Mouse (Mus musculus) c-Kit-positive CD71-negative TER-119-negative erythroid progenitor cells, embryonic 14.5 days (primary cell): ENCODE measurements around the gene Tpo.

Experiments
- DNase-seq: peaks from one replicate; pipeline ENCODE4 v3.0.0-alpha.2; 2013; ENCODE audit warnings: low read depth

Tpo gene

DNA sequence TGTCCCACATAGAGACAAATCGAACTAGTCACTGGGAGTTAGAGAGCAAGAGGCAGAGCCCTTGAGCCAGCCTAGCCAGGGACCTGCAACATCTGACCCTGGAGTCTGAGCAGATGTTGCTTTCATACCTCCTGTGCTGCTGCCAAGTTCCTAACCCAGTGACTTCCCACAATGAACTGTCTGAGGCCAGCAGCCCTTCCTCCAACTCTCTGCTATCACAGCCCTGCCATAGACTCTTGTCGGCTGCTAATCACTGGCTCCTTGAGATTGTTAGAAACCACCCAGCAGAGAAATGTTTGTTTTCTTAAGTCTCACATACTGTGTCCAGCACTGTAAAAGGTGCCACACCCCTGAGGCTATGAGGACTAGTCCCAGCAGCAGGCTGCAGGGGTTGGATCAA, 56.1 kb downstream of the Tpo start:
- no peak for DNase-seq

DNA sequence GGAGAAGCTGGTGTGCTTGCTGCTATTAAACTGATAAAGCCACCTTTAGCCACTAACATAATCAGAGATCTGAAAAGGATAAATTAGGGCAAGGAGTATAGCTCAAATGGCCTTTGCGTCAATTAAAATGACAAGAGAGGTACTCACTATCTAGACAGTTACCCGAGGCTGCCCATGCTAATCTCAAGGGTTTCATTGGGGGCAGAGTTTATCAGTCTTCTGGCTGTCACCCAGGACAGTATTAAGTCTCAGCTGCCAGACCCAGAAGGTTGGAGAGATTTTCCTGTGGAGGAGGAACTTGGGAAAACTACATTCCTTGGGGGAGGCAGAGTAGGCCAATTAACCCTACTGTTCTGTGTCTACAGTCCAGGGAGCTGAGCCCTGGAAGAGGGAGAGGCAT, 63.1 kb downstream of the Tpo start:
- no peak for DNase-seq

DNA sequence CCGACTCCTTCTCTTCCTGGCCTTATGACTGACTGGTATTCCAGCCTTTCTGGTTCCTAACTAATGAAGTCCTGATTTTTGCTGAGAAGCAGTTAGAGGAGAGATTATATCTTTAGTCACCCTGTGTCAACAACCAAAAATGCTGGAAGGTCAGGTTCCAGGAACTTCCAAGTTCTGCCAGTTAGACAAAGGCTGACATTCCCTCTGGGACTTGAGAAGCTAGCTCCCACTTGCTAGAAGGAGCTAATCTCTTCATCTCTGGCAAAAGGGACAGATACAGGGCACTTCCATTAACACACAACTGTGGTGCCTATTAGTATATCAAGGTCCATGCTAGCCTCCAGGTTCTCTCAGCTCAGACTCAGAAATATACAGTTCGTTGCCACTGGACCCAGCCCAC, 64.6 kb downstream of the Tpo start:
- no peak for DNase-seq

DNA sequence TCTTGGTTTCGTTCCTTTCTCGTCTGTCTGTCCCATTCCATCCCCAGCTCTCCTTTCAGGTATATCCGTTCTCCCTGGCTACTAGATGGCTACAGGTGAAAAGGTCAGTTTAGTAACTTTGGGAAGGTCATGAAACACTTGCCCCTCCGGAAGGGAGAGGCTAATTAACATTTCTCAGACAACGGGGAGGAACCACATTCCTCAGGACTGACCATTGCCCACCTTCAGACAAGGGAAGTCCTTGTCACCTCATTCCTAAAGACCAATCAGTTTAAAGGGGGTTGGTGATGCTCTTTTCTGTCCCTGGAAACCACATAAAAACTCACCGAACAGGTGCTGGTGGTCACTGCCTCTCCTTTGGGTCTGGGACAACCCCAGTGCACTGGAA, 70.3 kb downstream of the Tpo start:
- no peak for DNase-seq

DNA sequence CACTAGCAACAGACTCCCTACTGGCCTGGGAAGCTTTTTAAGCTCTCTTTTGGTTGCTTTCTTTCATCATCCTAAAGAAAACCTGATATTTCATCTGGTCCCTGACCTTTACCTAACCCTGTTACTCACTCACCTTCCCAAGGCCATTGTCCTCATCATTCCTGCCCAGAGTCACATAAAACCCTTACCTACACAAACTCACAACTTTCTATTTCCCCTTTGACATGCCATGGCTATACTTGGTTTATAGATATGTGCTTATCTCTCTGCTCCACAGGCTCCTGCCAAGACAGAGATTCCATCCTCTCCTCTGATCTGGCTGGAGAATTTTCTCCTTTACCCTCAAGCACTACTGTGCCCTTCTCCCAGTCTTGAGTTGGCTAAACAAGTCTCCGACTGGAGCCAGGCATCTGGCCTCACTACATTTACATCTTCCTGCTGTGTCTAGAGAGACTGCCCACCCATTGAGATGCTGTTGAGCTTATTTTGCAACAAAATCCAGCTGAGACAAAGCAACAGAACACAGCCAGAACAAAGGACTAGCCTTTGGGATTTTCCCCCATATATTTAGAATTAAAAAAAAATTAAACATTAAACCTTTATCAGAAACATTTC, 70.8 kb downstream of the Tpo start:
- no peak for DNase-seq

DNA sequence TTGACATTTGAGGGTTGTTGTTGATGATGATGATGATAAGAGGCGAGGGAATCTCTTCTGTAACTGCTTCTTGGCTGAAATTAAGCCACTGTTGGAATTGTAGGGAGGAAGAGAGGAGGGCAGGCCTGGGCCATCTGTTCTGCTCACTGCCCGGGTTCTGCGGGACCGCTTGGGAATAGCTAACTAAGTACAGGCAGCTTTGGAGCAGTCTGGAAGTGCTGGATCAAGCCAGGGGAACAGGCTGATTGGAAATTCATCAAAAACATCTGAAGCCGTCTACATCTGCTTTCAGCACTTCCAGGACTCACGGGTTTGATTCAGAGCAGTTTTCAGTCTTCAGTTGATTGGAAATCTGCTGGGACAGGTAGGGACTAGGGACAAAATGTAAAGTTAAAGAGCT, 74.4 kb downstream of the Tpo start:
- no peak for DNase-seq

DNA sequence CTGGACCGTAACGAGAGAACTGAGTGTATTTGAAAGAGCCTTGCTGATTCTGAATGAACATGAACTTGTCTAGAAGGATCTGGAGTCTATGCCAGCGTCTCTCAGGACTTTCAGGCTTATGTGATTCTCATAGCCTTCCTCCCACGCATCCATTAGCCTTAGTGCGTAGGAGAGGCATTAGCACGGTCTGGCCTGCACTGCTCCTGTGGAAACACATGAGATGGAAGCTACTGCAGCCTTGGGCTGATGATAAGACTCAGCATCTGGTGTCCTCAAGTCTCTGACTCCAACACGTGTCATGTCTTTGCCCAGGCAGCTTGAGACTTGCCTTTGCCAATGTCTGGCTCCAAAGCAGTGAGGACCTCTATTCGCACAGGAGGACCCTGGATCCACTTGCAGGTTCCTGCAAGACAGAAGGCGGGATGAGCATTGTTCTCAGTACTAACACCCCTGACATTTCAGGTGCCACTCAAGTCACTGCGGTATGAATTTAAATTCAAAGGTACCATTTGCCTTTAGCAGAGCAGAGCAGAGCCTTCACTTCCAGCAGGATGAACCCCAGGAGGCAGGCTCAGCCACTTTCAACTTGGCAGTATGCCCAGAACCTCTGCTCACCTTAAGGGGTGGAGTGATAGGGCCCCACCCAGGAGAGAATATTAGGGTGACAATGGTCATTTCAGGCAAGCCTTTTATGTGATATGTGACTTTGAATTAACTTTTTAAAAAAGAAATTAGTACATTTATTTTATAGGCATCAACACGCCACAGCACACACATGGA, 77.5 kb downstream of the Tpo start:
- DNase-seq = no peak

DNA sequence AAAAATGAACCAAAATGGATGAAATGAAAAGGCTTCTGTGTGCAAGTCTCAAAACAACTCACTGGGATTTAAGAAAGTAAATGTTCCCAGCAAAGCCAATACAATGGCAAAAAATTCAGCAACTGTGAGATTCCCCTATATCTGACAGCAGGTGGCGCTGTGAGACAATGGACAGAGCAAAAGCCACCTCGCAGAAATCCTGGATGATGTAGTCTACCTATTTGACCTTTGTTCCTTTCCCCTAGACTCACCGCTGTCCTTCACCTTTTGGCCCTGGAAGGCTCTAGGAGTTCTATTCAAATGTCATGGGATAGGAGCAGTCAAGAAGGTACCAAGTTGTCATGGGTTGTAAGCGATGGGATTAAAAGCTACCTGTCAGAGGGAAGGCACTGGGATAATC, 82.2 kb downstream of the Tpo start:
- no peak for DNase-seq

DNA sequence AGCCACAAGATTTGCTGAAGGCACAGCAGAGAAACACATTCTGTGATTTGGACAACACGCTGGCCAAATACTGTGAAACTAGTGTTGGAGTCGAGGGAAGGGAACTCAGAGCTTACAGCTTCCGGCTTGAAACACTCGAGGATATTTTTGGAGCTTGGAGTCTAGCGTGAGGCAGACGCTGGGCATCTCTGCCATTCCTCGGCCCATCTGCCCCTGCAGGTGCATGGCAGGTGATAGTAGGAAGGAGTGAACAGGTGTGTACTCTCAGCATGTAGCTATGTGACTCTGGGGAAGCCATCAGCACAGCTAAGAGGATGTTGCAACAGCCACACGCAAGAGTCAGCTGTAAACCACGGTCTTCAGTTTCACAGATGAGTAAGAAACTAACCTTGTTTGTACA, 82.6 kb downstream of the Tpo start:
- no peak for DNase-seq

DNA sequence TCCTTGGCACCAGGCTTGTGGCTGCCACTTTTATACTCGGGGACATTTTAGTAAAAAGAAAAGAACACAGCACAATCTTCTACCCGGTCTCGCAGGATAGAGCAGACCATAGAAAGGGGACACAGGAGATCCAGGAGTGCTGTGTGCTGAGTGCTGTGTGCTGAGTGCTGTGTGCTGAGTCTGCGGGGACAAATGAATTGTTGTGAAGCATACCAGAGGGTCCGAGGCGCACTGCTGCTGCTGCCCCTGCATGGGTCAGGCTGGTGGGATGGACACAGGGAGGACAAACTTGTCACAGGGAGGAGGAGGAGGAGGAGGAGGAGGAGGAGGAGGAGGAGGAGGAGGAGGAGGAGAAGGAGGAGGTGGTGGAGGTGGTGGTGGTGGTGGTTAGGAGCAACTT, 83.6 kb downstream of the Tpo start:
- DNase-seq = no peak

DNA sequence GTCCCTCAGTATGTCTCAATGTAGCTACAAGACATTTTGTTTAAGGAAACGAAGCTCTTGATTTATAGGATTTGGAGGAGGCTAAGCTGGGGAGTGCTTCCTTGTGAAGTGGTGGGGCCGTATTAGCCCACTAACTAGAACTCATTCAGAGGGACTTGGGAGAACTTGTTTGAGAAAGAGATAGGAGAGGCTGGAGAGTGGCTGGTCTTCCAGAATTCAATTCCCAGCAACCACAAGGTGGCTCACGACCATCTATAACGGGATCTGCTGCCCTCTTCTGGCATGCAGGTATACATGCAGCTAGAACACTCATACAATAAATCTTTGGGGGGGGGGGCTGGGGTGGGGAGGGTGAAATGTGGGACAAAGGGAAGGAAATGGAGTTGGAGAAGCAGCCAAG, 92.3 kb downstream of the Tpo start:
- DNase-seq = no peak

DNA sequence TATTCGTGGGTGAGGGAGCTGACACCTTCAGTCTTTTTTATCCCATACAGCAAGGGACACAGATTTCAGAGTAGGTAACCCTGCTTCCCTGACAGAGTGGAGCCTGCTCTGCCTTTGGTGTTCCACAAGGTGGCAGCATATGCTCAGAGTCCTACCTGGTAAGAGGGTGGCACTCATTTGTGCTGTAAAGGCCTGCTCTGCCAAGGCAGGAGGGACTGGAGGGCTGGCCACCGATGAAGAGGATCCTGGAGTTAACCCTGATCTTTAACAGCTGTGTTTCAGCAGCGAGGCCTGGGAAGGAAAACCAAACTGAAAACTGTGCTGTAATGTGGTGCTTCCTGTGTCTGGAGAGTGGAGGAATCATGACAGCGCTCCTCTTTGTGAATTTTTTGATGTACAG, 92.9 kb downstream of the Tpo start:
- no peak for DNase-seq

DNA sequence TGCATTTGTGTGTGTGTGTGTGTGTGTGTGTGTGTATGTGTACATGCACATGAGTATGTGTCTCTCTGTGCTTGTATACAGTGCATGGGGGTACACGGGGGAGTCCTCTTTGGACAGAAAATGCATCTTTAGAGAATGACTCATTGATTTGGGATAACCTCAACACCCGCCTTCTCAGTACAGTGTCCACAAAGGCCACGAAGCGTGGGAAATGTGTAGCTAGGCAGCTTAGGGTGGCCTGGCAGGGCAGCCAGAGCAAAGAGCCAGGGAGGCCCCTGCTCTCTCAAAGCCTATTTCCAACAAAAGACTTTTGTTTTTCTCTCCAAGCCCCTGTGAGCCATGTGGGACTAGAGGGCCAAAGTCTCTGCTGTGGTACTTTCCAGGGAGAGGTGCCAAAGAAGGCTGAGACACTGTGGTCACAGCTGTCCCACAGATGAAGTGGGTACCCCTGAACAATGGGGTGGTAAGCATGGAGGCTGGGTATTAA, 95.8 kb downstream of the Tpo start:
- DNase-seq = no peak

DNA sequence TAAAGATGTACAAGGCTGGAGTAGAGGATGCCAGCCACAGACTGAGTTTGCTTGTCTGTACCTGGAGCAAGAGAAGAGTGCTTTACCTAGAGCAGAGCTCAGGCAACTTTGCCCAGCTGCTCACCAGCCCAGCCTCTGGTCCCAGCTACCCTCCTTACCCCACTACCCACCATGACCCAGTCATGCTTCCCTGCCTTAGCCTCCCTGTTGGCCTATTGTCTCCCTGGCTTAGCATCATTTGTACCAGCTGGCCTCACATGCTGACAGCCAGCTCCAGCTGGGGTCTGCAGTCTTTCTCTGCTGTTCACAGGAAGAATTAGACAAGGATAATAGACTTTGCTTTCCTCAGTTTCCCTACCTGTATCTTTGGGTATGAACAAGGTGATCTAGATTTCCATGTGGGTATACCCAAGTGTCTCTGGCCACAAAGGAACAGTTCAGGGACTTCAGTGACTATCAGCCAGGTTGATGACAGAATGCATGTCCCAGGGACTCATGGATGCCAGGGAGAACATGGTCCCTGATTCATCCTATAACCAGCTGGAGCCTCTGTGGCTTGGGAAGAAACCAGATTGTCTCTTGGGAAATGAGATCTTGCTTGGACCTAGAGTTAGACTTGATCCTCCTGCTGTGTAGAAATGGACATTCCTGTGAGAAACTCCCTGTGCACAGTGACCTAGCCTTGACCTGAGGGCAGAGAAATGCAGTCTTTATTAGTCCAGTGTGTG, 96.4 kb downstream of the Tpo start:
- DNase-seq = no peak

DNA sequence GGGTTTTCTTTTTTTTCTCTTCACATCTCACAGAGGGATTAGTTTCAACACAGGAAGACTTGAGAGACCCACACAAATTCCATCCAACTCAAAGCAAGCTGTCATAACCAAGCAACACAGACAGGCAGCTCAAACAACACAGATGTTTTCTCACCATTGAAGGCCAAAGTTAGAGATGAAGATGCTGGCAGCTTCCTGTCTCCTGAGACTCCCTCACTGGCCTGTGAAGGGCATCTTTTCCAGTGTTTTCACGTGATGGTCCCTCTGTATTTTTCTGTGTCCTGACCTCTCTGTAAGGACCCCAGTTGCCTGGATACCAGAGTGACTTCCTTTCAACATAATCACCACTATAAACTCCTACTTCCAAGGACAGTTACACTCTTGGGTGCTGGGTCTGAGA, 97.0 kb downstream of the Tpo start:
- no peak for DNase-seq

DNA sequence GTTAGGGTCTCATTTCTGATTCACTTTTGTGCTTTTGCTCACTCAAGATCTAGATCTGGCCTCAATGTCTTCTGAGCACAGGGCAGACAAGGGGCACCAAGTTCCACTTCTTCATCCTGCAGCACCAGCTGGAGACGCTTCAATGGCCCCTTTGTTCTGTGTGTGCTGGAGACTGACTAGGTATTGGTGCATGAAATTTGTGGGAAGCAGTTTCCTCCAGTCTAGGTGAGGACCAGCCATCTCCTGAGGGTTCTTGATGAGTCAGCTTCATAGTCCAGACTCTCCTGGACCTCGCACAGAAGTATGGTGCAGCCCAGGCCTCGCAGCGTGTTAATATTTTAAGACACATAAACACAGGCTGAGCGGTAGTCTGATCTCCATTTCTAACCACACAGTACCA, 97.7 kb downstream of the Tpo start:
- DNase-seq = no peak

DNA sequence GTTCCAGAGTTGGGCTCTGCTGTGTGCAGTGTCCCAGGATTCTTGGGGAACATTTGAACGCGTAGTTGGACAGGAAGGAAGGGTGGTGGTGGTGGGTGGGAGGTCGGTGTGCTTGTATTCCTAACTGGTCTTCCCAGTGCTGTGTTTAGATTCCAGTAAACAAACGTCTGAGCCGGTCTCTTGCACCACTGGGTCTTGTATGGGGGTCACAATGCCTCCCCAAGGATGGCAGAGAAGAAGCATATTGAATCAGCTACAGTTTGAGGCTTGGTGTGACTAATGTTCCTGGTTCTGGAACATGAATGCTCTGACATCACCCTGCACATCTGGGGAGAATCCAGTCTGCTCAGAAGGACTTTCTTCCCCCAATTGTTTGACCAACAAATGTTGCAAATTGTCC, 101.9 kb downstream of the Tpo start:
- no peak for DNase-seq

DNA sequence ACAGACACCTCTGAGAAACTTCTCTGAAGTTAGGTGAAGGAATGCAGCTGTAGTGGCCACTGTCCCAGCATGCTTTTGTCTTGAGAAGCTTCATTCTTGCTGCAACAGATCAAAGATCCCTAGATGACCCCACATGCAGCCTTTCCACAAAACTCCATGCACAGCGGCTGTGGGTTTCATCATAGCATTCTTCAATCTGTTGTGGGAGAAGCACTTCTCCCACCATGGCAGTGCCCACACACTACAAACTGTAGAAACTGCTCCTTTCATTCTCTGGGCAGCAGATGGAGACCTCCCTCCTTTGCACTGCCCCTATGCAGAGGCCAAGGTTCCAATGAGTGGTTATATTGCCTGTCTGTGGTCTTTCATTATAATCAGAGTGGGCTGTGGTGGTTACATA, 103.3 kb downstream of the Tpo start:
- DNase-seq = no peak

DNA sequence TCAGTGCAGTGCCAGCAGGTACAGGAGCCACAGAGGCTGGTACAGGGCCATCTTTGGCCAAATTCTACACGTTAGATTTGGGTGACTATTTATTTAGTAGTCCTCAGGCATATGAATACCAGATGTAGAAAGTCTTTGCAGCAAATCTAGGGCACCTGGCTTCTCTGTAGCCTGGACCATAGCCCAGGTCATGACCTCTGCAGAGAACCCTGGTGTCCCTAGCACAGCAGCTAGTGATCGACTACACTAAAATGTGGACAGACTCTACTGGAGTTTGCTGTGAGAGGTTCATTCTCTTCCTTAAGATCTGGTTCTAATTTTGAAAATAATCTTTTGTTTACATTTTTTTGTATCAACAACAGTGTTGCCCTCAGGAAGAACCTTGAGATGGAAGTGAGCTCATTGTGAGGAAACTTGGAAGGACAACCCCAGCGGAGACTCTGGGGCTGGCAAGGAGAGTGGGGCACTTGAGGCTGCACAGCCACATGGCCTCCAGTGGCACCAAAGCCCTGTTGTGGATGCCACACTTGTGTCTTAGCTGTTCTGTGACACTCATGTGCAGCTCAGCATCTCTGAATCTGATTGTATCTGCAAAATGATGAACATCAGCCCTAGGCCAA, 104.6 kb downstream of the Tpo start:
- DNase-seq = no peak

DNA sequence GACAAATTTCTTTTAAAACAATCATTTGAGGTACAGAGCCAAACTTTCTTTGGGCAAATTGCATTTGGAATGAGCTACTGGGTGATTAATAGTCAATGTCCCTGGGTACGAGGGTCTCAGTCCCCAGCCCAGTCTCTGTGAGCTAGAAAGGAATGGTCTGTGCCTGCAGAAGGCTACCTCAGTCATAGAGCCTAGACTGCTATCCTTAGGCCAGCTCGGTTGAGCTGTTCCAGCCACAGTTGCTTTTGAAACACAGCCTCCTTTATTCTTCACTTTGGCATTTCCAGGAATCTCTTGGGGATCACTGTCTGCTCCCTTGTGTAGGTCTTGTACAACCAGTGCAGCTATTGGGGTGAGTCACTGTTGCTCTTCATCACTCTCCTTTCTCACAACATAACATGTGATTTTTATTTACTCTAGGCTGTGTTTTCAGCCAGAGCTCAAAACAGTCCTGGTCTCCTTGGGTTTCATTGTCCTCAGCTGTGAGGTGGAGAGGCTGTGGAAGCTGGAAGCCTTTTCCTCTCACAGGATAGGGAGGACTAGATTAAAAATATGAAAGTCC, 108.1 kb downstream of the Tpo start:
- DNase-seq = no peak

DNA sequence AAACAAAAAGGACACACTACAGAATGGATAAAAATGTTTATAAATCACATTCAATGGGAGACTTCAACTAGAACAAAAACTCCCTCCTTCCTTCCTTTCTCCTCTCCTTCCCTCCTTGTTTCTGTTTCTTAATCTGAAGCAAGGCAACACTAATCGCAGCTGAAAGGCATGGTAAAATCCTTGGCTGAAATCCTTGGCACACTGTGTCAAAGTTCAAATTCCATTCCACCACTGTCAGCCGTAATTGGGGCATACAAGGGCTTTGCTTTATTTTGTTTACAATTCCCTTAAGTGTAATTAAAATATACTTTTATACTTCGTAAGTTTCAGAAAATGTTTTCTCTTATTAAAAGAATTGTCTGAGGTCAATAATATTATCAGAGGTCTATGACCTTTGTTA, 108.9 kb downstream of the Tpo start:
- no peak for DNase-seq

DNA sequence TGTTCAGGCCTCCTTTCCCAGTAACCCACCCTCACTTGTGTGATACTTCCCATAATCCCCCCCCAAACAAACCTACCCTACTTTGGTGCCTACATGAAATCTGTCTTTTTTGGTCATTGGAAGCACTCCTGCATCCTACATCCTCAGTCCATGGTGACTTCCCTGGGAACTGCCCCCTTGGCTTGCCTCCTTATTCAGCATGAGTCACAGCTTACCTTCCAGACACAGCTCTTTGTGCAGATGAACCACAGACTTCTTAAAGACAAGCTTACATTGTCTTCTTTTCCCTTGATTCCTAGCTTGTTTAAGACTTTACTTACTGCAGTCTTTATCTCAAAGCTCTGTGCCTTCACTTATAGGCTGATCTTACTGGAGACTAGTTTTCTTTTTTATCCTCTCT, 112.0 kb downstream of the Tpo start:
- DNase-seq = no peak

DNA sequence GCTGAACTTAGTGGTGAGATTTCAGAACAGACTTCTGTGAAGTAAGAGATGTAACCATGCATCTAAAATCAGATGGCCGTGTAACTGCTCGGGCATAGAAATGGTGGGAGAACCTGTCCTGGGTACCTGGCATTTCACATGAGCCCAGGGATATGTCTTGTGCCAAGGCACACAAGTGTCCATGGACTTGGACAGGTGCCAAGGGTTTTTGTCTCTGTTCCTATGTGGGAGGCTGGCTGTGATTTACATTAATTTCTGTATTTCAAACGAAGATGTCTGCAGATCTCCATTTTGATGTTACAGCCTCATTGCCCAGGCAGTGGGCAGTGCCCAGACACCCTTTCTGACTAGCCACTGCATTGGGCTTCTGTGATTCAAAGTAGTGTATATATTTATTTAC, 115.3 kb downstream of the Tpo start:
- DNase-seq = no peak
